Mouse (Mus musculus): ENCODE data around the gene Pisd.

DNA sequence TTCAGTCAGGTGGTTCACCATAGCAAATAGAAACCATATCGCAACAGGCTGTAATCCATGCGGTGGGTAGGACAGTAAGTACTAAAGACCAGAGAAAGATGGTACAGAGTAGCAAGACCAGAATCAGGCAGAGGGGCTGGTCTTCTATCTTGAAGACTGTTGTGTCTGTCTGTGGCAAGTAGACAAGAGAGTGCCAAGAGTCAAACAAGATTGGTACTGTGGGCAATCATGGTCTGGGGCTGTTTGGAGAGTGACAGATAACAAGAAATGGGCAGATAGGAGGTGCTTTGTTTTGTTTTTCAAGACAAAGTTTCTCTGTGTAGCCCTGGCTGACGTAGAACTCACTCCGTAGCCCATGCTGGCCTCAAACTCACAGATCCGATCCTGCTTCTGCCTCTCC is 3.9 kb downstream of the Pisd start:
- TF ChIP-seq CTCF (IDR thresholded peaks at IDR 0.05; ENCODE audit: extremely low read depth, insufficient read length, insufficient replicate concordance, low read depth, low read length) (no peak), POLR2A (IDR thresholded peaks at IDR 0.05; ENCODE audit: low read depth, low read length) (no peak)
